ENCODE assay signal across 8 mouse cellular contexts in the genomic region with DNA sequence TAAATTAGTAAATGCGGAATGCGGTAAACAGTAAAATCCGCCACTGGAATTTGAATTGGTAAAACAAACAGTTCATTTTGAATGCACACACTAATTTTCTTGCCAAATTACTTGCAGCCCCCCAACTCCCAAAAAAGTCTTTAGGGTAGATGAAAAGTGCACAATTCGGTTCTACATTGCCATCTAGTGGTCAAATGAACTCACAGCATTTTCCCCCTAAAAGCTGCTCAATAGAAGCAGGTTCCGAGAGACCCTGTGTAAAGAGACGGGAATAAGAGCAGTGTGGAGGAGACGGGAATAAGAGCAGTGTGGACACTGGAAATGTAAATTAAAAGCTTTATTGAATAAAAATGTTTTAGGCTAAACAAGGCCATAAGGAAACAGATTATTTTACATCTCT. TPM values are rescaled to one million over a fixed set of nuclear protein-coding genes. Genes with fewer than 3 reads are reported as not detected.
A peak's percentile ranks its signal among the peaks of the same experiment; 100 is the strongest.
DNase-seq lines count a peak whose midpoint lies in the region; ATAC-seq and TF ChIP-seq lines count a peak whose summit lies in the region.

No protein-coding gene starts in this region.

- TF ChIP-seq CTCF in E14TG2a.4 (conservative IDR thresholded peaks at IDR 0.05; ENCODE audit: low read length), result peak; percentile 86

- H3K4me3 ChIP-seq in hindbrain, embryonic 11.5 days (ENCODE audit: low read depth, low read length), result no peak overlapping the region
- H3K4me3 ChIP-seq in hindbrain, embryonic 16.5 days (ENCODE audit: low read length), result no peak overlapping the region
- no peak overlapping the region for H3K4me3 ChIP-seq in E14TG2a.4 (replicated peaks; ENCODE audit: low read length)

- H3K4me2 ChIP-seq in hindbrain, embryonic 11.5 days (replicated peaks; ENCODE audit: low read depth, low read length), result no peak overlapping the region
- no peak overlapping the region for H3K4me2 ChIP-seq in hindbrain, embryonic 16.5 days (ENCODE audit: low read length)

- H3K36me3 ChIP-seq in hindbrain, embryonic 11.5 days (ENCODE audit: control insufficient read depth, insufficient read depth, low read length), result no peaks in the 10 kb centered on the region
- peaks cover 9% of the 10 kb centered on the region; the same call in 1 of the 2 replicates for H3K36me3 ChIP-seq in hindbrain, embryonic 16.5 days (ENCODE audit: control insufficient read depth, insufficient read depth, low read length)
- H3K36me3 ChIP-seq in E14TG2a.4 (ENCODE audit: insufficient read depth, low read length), result peaks cover 51% of the 10 kb centered on the region

- WGBS in hindbrain, embryonic 11.5 days, result 29% methylated on average over 7 of the region's 7 CpGs
- WGBS in hindbrain, embryonic 16.5 days, result 24% methylated on average over 7 of the region's 7 CpGs

- no peaks in the 10 kb centered on the region for H3K9me3 ChIP-seq in hindbrain, embryonic 11.5 days (ENCODE audit: control insufficient read depth, low read length)
- H3K9me3 ChIP-seq in hindbrain, embryonic 16.5 days (ENCODE audit: control insufficient read depth, low read length), result no peaks in the 10 kb centered on the region
- H3K9me3 ChIP-seq in E14TG2a.4 (ENCODE audit: low read length), result no peaks in the 10 kb centered on the region

- peak; percentile 75 for DNase-seq in hindbrain, embryonic 11.5 days (ENCODE audit: low spot score)
- peak; percentile 69 for DNase-seq in 3T3-L1 (ENCODE audit: low read depth, low spot score)
- peak; percentile 62 to 70 for DNase-seq in cerebellum, postnatal 14 days
- peak; percentile 17 to 18 for DNase-seq in natural killer cell, adult 2 months (ENCODE audit: low spot score in 2 of 2)
- no peak for DNase-seq in spleen, adult 12 weeks (ENCODE audit: low spot score)
- DNase-seq in adrenal gland, postnatal 4 days (ENCODE audit: low spot score in 2 of 2), result no peak

- no peak overlapping the region for H3K9ac ChIP-seq in hindbrain, embryonic 11.5 days (ENCODE audit: low read depth, low read length)
- H3K9ac ChIP-seq in hindbrain, embryonic 16.5 days (ENCODE audit: low read depth, low read length), result no peak overlapping the region

- ATAC-seq in hindbrain, embryonic 11.5 days (ENCODE audit: low FRiP score), result no peak
- ATAC-seq in hindbrain, embryonic 16.5 days, result no peak

- H3K4me1 ChIP-seq in hindbrain, embryonic 11.5 days (replicated peaks; ENCODE audit: control insufficient read depth, insufficient read depth, low read length), result no peaks in the 10 kb centered on the region
- H3K4me1 ChIP-seq in hindbrain, embryonic 16.5 days (ENCODE audit: control insufficient read depth, insufficient read depth, low read depth, low read length), result no peaks in the 10 kb centered on the region
- H3K4me1 ChIP-seq in E14TG2a.4 (replicated peaks; ENCODE audit: low read depth, low read length), result peaks cover 30% of the 10 kb centered on the region

- H3K27me3 ChIP-seq in hindbrain, embryonic 11.5 days (ENCODE audit: control insufficient read depth, insufficient read depth, low read length), result no peaks in the 10 kb centered on the region
- H3K27me3 ChIP-seq in hindbrain, embryonic 16.5 days (replicated peaks; ENCODE audit: control insufficient read depth, insufficient read depth, low read length), result no peaks in the 10 kb centered on the region
- no peaks in the 10 kb centered on the region for H3K27me3 ChIP-seq in E14TG2a.4 (ENCODE audit: insufficient read depth, low read length)

- no peak overlapping the region for H3K27ac ChIP-seq in hindbrain, embryonic 11.5 days (ENCODE audit: low read depth, low read length)
- H3K27ac ChIP-seq in hindbrain, embryonic 16.5 days (ENCODE audit: low read depth, low read length), result no peak overlapping the region

RNA-seq across cellular contexts. Expression of a gene that starts 5.5 kb away (rescaled TPM):
- polyA plus RNA-seq in hindbrain, embryonic 11.5 days (2014; fragmentation: Nextera tagmentation; extraction: Ambion mirVana), result 61.6 and 66.6 TPM in 2 replicates
- 91.9 and 95.2 TPM in 2 replicates for polyA plus RNA-seq in hindbrain, embryonic 16.5 days (2015; fragmentation: Nextera tagmentation; extraction: Ambion mirVana)
- total RNA-seq in adrenal gland, postnatal 4 days (2021), result 10 to 100 TPM; 54.3 to 57.0 TPM

RNA-seq across cellular contexts. Expression of a gene that starts 52.7 kb away (rescaled TPM):
- polyA plus RNA-seq in hindbrain, embryonic 11.5 days (2014; fragmentation: Nextera tagmentation; extraction: Ambion mirVana), result 148 and 163 TPM in 2 replicates
- polyA plus RNA-seq in hindbrain, embryonic 16.5 days (2015; fragmentation: Nextera tagmentation; extraction: Ambion mirVana), result 175 and 191 TPM in 2 replicates
- total RNA-seq in adrenal gland, postnatal 4 days (2021), result 100 to 1,000 TPM; 171 to 192 TPM

Comparison
In these comparisons a context has a peak if more than half of its experiments do, and no peak if none do; other contexts are left out.
1. DNase-seq: peak in hindbrain, embryonic 11.5 days (single experiment), 3T3-L1 (single experiment), cerebellum, postnatal 14 days (2 of 2) and natural killer cell, adult 2 months (2 of 2); none in spleen, adult 12 weeks (single experiment) and adrenal gland, postnatal 4 days (0 of 2).